Mouse (Mus musculus) T-helper 1 cell (primary cell): Measurements from ENCODE around the gene Hira.
"Not testable (repeated sequence)": the region's sequence is repeated elsewhere in the genome, so short reads cannot be mapped to it uniquely, and the experiment has no call there.

ENCODE experiments used
- in situ Hi-C: fragments of 300-600 bp; cut with MboI, MseI; formaldehyde crosslinking; loops from one replicate; pipeline ENCODE4 v1.15.1; 2025; ENCODE audit warnings: high pct_unique_total_duplicates

Gene Hira

DNA sequence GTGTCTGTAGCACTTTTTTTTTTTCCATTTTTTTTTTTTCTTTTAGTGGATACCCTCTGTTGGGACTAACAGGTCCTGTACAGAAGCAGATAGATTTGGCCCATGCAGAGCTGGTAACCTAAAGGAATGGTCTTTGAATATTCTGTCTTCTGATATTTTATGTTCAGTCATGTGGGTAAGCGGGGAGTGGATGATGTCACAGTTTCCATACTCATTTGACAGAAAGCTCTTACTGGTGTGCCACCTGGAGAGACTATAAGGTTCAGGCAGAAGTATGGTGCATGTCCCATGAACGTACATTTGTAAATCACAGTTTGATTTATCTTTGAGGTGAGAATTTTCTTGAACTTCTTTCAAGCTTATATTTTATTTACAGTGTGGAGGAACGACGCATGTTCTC, 39.2 kb downstream of the Hira start:
- in situ Hi-C loops = no loop called here

DNA sequence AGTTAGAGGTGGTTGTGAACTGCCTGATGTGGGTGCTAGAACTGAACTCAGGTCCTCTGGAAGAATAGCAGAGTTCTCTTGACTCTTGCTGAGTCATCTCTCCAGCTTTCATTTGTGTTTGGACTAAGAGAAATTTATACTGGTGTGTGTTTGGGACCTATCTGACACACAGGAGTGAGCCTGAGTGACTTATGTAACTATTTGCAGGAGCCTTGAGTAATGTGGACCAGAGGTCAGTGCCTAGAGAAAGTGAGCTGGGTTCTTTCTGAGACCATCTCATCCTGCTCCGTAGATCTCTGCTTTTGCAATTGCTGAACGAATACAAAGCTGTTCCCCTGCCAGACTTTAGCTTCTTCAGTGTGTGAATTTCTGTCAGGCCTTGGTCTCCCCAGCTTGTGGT, 44.9 kb downstream of the Hira start:
- in situ Hi-C loops = no loop called here

DNA sequence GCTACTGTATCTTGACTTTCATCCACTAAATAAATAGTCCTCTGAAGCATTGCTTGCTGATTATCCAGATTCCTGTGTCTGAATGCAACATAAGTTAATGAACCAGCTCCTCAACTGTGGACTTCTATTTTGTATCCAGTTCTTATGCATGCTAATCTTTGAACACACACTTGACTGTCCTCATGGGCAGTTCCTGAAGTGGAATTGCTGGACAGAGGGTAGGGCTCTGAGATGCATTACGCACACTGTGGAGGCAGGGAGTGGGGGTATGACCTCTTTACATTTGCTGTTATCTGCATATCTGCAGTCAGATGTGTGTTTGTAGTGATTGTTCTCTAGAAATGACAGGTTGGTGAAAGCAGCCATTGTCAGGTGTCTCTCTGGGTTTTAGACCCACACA, 51.1 kb downstream of the Hira start:
- in situ Hi-C loops = no loop called here

DNA sequence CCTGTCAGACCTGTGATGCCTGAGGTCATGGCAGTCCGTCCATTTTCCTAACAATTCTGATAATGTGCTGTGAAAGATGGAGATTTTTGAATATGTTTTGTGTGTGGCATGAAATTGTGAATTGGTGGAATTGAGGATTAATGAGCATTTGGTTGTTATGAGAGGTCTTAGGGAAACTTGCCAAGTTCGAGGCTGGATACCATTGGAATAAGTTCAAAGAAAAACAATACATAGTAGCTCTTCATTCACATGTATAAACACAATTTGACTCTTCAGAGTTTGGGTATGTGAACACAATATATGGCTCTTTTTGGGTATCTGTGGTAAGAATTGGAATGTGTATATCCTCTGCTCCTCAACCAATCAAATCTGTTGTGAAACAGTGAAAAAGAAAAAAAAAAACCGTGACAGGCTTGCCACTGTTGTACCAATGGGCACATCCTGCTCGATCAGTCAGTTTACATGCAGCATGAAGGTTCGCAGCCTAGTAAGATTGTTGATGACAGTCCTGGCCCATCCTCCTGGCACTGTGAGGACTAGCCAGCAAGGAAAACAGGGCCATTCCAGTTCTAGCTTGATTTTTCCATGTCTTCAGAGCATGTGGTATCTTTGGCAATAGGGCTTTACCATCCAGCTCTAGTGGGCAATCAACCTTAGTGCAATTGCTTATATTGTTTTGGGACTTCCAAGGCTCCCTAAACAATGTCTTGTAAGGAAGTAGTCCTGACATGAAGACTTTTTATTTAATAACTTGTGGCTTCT, 61.7 kb downstream of the Hira start:
- in situ Hi-C loops = no loop called here

DNA sequence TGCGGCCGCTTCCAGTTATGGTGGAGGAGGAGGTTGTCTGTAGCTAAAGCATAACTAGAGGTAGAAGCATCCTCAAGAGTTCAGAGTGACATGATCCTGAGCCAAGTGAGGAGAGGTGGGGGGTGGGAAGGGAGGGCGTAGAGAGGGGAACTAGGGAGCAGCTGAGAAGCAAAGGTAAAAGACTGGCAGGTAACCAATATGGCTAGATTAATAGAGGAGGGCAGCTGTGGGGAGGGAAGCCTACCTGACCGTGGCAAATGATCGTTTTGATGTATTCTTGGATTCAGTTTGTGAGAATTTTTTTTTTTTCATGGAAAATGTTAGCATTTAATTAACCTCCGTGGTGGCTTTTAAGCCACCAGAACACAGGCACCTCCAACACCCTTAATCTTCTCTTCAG, 67.1 kb downstream of the Hira start:
- in situ Hi-C loops = no loop called here

DNA sequence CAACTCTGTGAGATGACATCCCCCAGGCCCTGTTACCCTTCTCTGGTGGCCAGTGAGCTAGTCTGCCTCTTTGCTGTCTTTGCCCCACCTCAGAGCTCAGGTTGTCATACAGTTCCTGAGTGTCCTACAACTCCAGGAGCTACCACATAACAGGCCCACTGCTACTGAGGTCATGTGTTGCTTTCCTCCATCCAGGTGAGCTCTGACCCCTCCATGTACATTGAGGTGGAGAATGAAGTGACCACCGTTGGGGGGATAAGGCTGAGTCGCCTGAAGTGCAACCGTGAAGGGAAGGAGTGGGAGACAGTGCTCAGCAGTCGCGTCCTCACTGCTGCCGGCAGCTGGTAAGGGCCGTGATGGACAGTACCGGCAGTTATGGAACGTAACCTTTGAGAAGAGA, 72.1 kb downstream of the Hira start:
- in situ Hi-C loops = no loop called here

DNA sequence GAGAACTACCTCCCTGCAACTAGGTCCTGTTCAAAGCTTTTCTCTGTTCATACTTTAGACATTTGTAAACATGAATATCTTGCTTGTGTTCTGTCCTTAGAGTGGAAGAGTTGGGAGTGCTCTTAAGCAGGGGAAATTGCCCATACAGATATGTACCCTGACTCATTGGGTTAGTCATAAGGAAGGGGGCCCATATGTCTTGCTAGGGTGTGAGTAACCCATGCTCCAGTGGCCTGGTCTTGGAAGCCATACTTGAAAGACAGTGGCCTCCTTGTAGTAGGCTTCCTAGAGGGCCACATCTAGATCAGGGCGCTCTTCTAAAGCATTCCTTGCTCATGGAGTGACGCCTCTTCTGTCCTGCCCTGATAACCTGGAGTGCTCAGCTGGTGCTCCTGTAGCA, 73.5 kb downstream of the Hira start:
- in situ Hi-C loops = no loop called here

DNA sequence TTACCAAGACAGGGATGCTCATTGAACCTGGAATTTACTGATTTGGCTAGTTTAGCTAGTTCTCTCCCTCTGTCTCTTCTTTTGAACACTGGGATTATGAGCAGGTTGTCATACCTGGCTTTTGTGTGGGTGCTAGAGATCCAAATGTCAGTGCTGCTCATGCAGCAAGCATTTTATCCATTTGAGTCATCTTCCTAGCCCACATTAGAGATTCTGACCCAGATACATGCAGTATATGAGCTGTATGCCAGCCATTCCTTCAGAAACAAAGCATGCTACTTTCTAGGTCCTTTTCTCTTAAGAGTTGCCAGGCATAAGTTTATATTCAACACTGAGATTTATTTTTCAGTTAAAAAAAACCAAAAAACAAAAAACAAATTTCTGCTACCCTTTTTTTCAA, 76.0 kb downstream of the Hira start:
- in situ Hi-C loops = no loop called here

DNA sequence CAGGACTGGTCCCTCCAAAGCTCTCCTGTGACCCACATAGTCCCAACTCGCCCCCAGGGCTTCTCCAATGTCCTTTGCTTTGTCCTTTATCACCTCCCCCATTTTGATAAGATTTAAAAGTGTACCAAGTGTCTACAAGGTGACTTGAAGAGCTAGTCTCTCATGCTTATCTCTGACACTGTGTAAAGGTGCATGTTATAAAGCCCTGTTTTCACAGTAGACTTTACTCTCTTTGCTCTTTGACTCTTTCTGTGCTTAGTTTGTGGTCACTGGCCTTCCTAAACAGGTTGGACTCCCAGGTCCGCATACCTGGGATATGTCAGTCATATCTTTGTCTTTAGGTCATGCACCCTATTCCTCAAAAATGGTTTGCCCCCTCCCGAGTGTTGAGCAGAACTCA, 78.2 kb downstream of the Hira start:
- in situ Hi-C loops = no loop called here

DNA sequence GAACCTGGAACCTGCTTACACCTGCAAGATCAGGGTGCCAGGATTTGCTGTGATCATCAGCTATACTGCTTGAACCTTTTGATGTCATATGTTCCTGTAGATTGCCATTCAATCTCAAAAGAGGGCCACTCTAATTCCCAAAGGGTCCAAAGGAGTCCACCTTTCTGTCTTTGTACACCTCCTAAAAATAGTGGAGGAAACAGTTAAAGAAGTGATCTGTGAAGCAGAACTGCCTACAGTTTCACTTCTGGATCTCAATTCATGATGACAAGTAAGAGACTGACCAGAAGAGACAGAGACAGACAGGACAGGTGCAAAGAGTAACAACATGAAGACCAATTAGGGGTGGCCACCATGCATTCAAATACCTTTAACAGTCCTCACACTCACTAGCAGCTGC, 86.6 kb downstream of the Hira start:
- in situ Hi-C loops = no loop called here

DNA sequence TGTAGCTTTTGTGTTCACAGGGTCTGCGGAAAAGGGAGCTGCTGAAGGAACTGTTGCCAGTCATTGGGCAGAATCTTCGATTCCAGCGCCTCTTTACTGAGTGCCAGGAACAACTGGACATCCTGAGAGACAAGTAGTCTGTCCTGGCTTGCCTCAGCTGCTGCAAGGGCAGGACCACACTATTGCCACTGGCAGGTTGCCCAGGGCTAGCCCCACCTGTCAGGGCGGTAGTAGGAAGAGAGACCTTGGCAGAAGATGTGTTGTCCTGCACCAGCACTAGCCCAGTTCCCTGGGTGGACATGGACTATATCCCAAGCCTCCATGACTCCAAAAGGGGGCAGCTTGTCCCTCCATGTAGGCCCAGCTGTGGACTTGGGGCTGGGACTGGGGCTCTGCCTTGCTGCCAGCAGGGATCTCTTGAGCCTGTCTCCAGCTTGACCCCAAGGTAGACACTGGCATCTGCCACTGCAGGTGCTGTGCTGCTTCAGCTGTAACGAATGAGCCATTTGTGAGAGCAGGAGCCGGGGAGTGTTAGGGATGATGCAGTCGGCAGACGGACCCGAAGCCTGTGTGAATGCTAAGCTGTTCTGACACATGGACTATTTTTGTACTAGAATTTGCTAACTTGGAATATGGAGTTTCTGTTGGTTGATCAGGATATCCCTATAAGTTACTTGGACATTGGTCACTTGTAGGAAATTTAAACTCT, 92.7 kb downstream of the Hira start:
- in situ Hi-C loops = no loop called here

DNA sequence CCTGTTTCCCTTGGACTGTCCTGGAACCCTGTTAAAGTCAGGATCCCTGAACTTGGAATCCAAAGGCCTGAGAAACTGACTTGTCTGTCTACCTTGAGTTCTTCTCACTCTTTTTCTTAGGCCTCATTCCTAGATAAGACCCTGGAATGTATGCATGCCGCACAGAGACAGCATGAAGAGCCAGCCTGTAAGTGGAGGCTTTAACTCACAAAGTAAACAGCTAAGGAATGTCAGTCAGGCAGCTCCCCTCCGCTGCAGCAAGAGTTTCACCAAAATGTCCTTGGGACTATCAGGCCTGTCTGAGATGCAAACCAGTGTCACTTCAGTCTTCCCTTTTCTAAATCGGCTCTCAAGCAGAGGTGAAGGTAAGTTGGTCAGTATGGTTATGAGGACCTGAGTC, 94.0 kb downstream of the Hira start:
- in situ Hi-C loops = no loop called here

DNA sequence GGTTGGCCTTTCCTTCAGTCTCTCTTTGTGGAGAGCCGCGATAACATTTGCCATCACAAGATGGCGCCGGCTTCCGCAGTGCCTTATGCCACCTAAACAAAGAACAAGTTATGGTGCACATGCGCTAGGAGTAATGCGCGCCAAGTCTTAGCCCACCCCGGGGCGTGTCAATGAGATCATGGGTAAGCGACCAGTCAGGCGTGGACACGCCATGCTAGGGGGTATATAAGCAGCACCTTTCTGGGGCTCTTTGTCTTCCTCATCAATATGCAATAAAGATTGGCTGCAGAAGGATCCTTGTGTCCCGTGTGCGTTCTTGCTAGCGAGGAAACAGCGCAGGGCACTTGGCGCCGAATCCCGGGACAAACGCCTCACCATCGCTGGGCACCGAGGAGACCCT, 98.8 kb downstream of the Hira start:
- in situ Hi-C loops = not testable (repeated sequence)

DNA sequence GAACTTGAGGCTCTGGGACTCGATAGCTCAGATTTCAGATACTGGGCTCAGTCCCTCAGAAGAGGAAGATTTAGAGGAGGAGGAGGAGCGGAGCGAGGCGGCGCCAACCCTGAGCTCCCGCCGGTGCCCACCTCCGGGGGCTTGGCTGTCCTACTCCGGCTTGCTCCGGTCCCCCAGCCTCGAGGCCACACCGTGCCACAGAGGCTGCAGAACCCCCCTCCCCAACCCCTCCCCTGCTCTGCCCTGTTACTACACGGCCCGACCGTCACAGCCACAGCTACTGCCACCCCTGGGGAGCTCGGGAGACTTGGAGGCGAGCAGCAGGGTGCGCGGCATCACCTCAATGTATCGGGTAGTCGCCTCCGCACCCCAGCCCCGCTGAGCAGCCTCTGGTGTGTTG, 99.5 kb downstream of the Hira start:
- in situ Hi-C loops = no loop called here

DNA sequence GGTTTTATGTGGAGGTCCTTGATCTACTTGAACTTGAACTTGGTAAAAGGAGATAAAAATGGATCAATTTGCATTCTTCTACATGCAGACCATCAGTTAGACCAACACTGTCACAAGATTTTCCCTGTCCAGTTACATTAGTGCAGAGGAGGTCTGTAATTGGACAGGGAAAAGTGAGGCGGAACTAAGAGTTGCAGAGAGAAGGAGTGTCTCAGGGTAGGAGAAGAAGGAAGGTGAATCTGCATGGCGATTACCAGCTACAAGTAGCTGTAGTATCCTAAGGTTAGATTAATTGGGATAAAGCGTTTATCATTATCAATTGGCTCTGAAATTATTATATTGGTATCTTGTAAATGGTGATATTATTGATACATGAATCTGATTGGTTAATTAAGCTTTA, 109.5 kb downstream of the Hira start:
- in situ Hi-C loops = no loop called here

DNA sequence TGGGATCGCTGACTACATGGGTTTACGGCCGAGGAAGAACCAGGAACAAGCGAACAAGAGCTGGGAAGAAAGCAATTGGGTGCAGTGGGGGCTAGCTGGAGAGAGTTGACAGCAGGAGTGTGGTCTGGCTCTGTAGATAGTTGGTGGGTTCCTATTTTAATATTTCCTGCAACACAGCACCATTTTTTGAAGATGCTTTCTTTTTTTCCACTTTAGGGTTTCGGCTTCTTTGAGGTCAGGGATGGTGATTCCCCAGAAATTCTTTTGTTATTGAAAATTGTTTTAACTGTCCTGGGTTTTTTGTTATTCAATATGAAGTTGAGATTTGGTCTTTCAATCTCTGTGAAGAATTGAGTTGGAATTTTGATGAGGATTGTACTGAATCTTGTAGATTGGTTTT, 110.0 kb downstream of the Hira start:
- in situ Hi-C loops = no loop called here

DNA sequence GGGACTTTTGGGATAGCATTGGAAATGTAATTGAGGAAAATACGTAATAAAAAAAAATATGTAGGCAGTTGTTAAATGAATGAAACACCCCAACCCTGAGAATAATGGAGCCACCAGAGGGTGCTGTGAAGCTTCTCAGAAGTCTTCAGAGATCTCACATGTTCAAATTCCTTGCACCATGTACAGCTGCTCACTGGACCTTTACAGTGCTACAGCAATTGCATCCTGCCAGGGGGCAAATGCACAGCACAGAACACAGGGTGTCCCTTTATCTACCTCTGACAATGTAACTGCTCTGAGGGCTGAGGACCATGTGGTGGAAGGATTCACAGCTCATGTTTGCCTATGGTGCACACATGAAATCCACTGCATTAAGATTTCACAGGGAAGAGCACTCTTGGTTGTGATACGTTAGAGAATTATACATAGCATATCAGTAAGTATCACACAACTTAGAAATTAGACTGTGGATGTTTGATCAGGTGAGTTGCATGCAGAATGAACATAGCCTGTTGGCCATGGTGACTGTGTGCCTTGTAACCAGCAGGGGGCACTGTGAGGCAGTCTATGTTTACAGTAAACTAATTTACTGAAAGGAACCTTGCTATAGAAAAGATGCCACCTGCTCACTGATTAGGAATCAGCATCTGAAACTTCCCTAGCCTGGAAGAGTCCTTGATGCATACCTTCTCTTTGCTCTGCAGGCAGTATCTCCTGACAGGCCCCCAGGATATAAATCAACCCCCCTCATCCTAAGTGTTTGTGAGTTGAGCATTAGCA, 126.0 kb downstream of the Hira start:
- in situ Hi-C loops = loop anchor here (25.0 kb wide), 1 partner anchor 1060 kb away; no protein-coding TSS in a partner anchor

DNA sequence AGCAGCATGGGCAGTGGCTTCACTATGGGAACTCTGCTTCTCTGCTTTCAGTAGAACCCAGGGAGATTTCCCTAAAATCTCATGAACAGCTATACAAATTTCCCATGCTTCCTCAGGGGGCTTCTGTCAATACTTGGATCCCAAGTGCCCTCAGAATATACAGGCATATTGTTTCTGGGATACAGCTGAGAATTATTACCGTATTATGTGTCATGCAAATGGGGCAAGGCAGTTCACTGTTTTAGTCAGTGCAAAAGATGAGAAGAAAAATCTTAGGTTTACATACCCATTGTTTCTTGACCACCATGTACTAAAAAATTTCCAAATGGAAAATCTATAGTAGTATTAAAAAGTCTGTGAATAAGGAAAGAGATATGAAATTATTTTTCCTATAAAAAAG, 126.9 kb downstream of the Hira start:
- in situ Hi-C loops = loop anchor here (25.0 kb wide), 1 partner anchor 1059 kb away; no protein-coding TSS in a partner anchor

DNA sequence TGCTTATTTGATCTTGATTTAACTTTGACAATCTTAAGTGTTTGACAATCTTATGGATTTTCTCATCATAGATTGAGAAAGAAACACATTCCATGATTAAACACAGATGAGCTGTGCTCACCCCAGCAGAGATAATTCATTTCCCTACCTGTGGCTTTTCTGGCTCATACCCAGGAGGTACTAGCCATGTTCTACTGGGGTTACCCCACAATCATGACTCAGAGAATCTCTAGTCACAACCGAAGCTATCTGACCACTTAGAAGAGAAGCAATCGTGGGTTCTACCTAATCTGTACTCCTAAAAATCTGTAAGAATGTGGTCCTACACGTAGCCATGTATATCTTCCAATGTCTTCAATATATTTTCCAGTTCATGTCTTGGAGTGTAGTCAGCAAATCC, 128.5 kb downstream of the Hira start:
- in situ Hi-C loops = loop anchor here (25.0 kb wide), 1 partner anchor 1057 kb away; no protein-coding TSS in a partner anchor

DNA sequence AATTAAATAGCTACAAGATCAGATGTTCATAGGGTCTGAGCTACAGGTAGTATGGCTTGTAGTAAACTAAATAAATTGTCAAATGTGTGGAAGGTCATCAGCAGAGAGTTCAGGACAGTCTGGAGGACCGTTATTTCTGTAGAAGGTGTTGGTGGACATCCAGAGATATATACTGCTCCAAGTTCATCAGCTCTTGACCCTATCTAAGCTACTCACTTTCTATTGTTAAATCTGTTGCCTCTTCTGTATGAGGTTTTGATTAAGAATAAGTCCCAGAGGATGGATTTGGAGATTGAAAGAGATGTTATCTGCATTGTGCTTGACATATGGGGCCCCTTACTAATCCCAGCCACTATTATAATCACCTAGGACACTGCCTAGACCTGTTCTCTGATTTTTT, 129.9 kb downstream of the Hira start:
- in situ Hi-C loops = loop anchor here (25.0 kb wide), 1 partner anchor 1056 kb away; no protein-coding TSS in a partner anchor

DNA sequence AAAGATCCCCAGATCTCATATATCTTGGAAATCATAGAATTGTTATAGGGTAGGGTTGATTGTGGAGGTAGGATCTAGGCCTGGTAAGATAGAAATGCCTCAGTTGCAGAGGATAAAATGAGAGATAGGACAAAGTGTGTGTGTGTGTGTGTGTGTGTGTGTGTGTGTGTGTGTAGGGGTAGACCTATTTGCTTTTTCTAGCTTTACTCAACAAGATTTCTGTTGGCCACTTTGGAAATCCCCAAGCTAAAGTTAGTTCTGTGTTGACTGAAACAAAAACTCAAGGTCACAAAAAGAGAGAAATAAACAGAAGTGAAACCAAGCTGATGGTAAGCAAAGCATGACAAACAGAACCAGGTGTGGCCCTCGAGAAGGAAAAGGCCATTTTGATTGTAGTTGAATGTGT, 130.4 kb downstream of the Hira start:
- in situ Hi-C loops = loop anchor here (25.0 kb wide), 1 partner anchor 1055 kb away; no protein-coding TSS in a partner anchor

DNA sequence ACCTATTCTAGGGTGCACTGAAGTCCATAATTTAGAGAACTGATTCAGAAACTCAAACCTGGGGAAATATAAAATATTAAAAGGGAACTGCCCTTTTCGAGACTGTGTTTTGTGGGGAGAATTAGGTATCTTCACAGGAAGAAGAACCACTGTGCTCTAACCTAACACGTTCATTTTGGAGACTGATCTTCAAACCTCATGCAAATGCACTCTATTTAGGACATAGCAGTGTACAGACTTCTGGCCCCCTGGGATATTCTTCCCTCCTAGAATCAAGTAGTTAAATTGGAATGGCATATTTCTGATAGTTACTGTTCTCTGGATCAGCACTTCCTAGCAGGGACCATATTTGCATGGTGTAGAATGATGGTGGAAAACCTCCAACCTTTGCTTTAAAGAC, 133.9 kb downstream of the Hira start:
- in situ Hi-C loops = loop anchor here (25.0 kb wide), 1 partner anchor 1052 kb away; no protein-coding TSS in a partner anchor
